Mouse (Mus musculus) thymus, adult 2 months (tissue): ENCODE measurements at regions not wholly inside any gene's neighbourhood (a gene's known extent, or its start where the extent isn't known, plus 50 kb on each side); places are given as distances from the start of the nearest gene placed in this dataset.

Experiments
- CTCF ChIP-seq: fragments of 200-500 bp; IDR thresholded peaks from 2 replicates; pipeline ENCODE4 v1.5.1; 2012; ENCODE audit warnings: mild to moderate bottlenecking, control low read depth, low read length, moderate library complexity, borderline replicate concordance; ENCODE audit not compliant: control insufficient read depth, poor library complexity, insufficient read depth; ENCODE audit errors: extremely low read depth
- POLR2A ChIP-seq: fragments of 200-500 bp; IDR thresholded peaks from 2 replicates; pipeline ENCODE4 v1.6.1; 2012; ENCODE audit warnings: mild to moderate bottlenecking, low read length, control low read depth, moderate library complexity; ENCODE audit not compliant: control insufficient read depth, poor library complexity, insufficient read depth; ENCODE audit errors: extremely low read depth

DNA sequence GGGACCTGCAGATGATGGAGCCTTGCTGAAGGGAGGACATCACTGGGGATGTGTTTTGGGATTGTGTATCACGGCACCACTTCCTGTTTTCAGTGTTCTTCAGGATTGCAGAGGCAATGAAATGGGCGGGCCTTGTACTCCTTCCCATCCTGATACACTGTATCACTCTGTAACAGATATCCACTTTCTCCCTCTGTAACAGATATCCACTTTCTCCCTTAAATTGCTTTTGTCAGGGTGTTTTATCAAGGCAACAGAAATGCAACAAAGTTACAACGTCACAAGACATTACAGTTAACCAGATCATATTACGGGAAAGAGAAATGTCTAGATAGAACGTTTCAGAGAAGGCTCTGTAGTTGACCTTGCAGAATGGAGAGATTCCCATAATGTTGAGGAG lies 114.5 kb upstream of the Egr2 start:
- TF ChIP-seq CTCF (no peak), POLR2A (no peak)
